Mouse (Mus musculus): Measurements from ENCODE around the gene Pum2.
"Not testable (repeated sequence)": the region's sequence is repeated elsewhere in the genome, so short reads cannot be mapped to it uniquely, and the experiment has no call there.

The Pum2 gene

GRCm38 (mm10) chr12:8673974-8674306, at the start of gene Pum2:
Gene Pum2 (plus strand): TSS chr12:8674134.
- DNase-seq (ENCODE audit: low read depth, low spot score), result peak; percentile 97

- DNase-seq (ENCODE audit: low read depth, low spot score), result no peak
These were observed 44.4 kb upstream of the Pum2 start for GRCm38 (mm10) chr12:8629537-8629936.

- DNase-seq (ENCODE audit: low read depth, low spot score), result no peak
These were observed 42.2 kb upstream of the Pum2 start for GRCm38 (mm10) chr12:8631691-8632090.

- DNase-seq (ENCODE audit: low read depth, low spot score), result no peak
These were observed 41.1 kb upstream of the Pum2 start for GRCm38 (mm10) chr12:8632737-8633365.

GRCm38 (mm10) chr12:8634306-8634705, 39.6 kb upstream of the Pum2 start:
- DNase-seq (ENCODE audit: low read depth, low spot score), result no peak

GRCm38 (mm10) chr12:8635546-8635945, 38.4 kb upstream of the Pum2 start:
- DNase-seq (ENCODE audit: low read depth, low spot score), result peak; percentile 45

- peak; percentile 41 for DNase-seq (ENCODE audit: low read depth, low spot score)
These were observed 37.0 kb upstream of the Pum2 start for GRCm38 (mm10) chr12:8636945-8637344.

GRCm38 (mm10) chr12:8638411-8639087, 35.4 kb upstream of the Pum2 start:
- peak; percentile 94 for DNase-seq (ENCODE audit: low read depth, low spot score)

- DNase-seq (ENCODE audit: low read depth, low spot score), result not testable (repeated sequence)
These were observed 33.7 kb upstream of the Pum2 start for GRCm38 (mm10) chr12:8640186-8640585.

GRCm38 (mm10) chr12:8640711-8641424, 33.1 kb upstream of the Pum2 start:
- DNase-seq (ENCODE audit: low read depth, low spot score), result peak; percentile 98

GRCm38 (mm10) chr12:8641425-8641735, 32.6 kb upstream of the Pum2 start:
- DNase-seq (ENCODE audit: low read depth, low spot score), result no peak

GRCm38 (mm10) chr12:8648211-8648610, 25.7 kb upstream of the Pum2 start:
- DNase-seq (ENCODE audit: low read depth, low spot score), result not testable (repeated sequence)

- not testable (repeated sequence) for DNase-seq (ENCODE audit: low read depth, low spot score)
These were observed 23.9 kb upstream of the Pum2 start for GRCm38 (mm10) chr12:8650027-8650426.

GRCm38 (mm10) chr12:8656596-8656995, 17.3 kb upstream of the Pum2 start:
- no peak for DNase-seq (ENCODE audit: low read depth, low spot score)

GRCm38 (mm10) chr12:8657116-8657515, 16.8 kb upstream of the Pum2 start:
- DNase-seq (ENCODE audit: low read depth, low spot score), result no peak

GRCm38 (mm10) chr12:8657629-8658366, 16.1 kb upstream of the Pum2 start:
- DNase-seq (ENCODE audit: low read depth, low spot score), result no peak

- DNase-seq (ENCODE audit: low read depth, low spot score), result peak; percentile 53
These were observed 14.3 kb upstream of the Pum2 start for GRCm38 (mm10) chr12:8659406-8660279.

GRCm38 (mm10) chr12:8661747-8662146, 12.2 kb upstream of the Pum2 start:
- DNase-seq (ENCODE audit: low read depth, low spot score), result no peak

GRCm38 (mm10) chr12:8662175-8662574, 11.8 kb upstream of the Pum2 start:
- peak; percentile 69 for DNase-seq (ENCODE audit: low read depth, low spot score)

GRCm38 (mm10) chr12:8662721-8663120, 11.2 kb upstream of the Pum2 start:
- no peak for DNase-seq (ENCODE audit: low read depth, low spot score)
